Mouse (Mus musculus): ENCODE data around the gene Hoxd10. TPM values are rescaled to one million over a fixed set of nuclear protein-coding genes. Genes with fewer than 3 reads are reported as not detected.

Hoxd10 gene
- total and polyA plus RNA-seq, 2 experiments from 2014 or later, result not detected

- 8% methylated on average over 12 of the region's 12 CpGs for WGBS
- TF ChIP-seq EP300 (IDR thresholded peaks at IDR 0.05; ENCODE audit: low read depth), result no peak
- TF ChIP-seq CTCF (IDR thresholded peaks at IDR 0.05; ENCODE audit: low read depth), result no peak
- no peaks in the 10 kb centered on the region for H3K36me3 ChIP-seq (replicated peaks; ENCODE audit: control insufficient read depth, insufficient read depth, low read length)
- no peaks in the 10 kb centered on the region for H3K9me3 ChIP-seq (replicated peaks; ENCODE audit: control insufficient read depth, low read length)
- DNase-seq (ENCODE audit: low spot score) (no peak), ATAC-seq (ENCODE audit: insufficient read depth, low read depth) (no peak)
- no peak overlapping the region for H3K9ac ChIP-seq (replicated peaks; ENCODE audit: low read depth, low read length)
- H3K4me3 ChIP-seq (ENCODE audit: low read depth, low read length), result no peak overlapping the region
- no peak overlapping the region for H3K4me2 ChIP-seq (ENCODE audit: low read depth, low read length)
- H3K4me1 ChIP-seq (ENCODE audit: control insufficient read depth, insufficient read depth), result no peaks in the 10 kb centered on the region
- peaks cover 99% of the 10 kb centered on the region for H3K27me3 ChIP-seq (ENCODE audit: control insufficient read depth, insufficient read depth, low read length)
- H3K27ac ChIP-seq (ENCODE audit: low read depth), result no peak overlapping the region
Observed at GRCm38 (mm10) chr2:74688795-74689573, 2.7 kb upstream of the Hoxd10 start.

DNA sequence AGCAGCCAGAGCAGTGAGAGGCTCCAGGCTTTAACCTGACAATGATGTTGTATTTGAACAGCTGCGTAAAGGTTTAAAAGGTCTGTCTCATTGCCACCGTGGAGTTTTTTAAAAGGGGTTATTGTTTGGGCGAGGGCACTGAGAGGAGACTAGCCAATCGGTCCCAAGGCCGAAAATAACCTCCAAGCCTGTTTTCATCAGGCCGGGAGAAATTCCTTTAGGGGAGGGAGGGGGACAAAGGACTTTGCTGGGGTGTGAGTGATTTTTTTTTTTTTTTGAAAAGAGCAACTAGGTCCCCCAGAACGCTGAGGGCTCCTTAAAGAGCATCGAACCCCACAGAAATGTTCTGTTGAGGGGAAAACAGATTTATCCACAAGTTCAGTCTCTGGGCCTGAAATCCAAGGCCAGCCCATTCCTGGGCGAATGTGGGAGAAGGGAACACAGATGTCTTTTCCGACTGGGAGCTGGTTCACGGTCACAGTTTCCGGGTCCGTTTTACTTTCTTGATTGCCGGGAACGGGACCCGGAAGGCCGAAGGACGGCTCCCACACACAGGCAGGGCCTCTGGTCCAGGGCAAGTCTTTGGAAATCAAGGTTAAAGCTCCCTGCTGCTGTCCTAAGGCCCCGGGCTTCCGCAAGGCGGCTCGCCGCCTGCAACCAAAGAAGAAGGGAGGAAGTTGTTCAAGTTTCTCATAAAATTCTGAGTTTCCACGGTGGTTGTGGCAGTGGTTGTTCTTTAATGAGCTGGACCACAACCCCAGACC is 2.0 kb upstream of the Hoxd10 start:
- no peak overlapping the region for H3K4me3 ChIP-seq (ENCODE audit: low read depth, low read length)
- H3K36me3 ChIP-seq (replicated peaks; ENCODE audit: control insufficient read depth, insufficient read depth, low read length), result no peaks in the 10 kb centered on the region
- H3K27me3 ChIP-seq (ENCODE audit: control insufficient read depth, insufficient read depth, low read length), result peaks cover 99% of the 10 kb centered on the region
- H3K27ac ChIP-seq (ENCODE audit: low read depth), result no peak overlapping the region
- TF ChIP-seq CTCF (IDR thresholded peaks at IDR 0.05; ENCODE audit: low read depth) (no peak), EP300 (IDR thresholded peaks at IDR 0.05; ENCODE audit: low read depth) (no peak)
- H3K4me1 ChIP-seq (ENCODE audit: control insufficient read depth, insufficient read depth), result no peaks in the 10 kb centered on the region
- no peak for ATAC-seq (ENCODE audit: insufficient read depth, low read depth)
- H3K9ac ChIP-seq (replicated peaks; ENCODE audit: low read depth, low read length), result no peak overlapping the region
- H3K4me2 ChIP-seq (ENCODE audit: low read depth, low read length), result no peak overlapping the region
- no peaks in the 10 kb centered on the region for H3K9me3 ChIP-seq (replicated peaks; ENCODE audit: control insufficient read depth, low read length)
- WGBS, result 2% methylated on average over 24 of the region's 24 CpGs
- DNase-seq (ENCODE audit: low spot score), result no peak

DNA sequence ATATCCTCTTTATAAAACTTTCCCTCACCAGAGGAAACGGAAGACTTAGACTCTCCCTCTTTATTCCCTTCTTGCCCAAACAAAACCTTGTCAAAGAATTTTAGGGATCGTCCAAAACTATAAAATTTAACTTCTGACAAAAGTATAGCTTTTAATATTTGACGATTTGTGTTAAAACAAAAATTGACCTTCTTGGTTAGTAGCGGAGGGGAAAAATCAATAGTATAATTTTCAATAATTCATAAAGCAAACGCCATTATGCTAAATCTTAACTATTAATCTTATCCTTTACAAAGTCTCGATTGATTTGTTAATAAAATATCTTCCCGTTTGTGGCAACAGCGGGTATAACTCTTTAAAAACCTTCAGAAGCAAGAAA is 1.4 kb upstream of the Hoxd10 start:
- H3K4me2 ChIP-seq (ENCODE audit: low read depth, low read length), result no peak overlapping the region
- no peaks in the 10 kb centered on the region for H3K36me3 ChIP-seq (replicated peaks; ENCODE audit: control insufficient read depth, insufficient read depth, low read length)
- 8% methylated on average over 8 of the region's 8 CpGs for WGBS
- H3K9ac ChIP-seq (replicated peaks; ENCODE audit: low read depth, low read length), result no peak overlapping the region
- no peak for TF ChIP-seq CTCF (IDR thresholded peaks at IDR 0.05; ENCODE audit: low read depth)
- no peak for TF ChIP-seq EP300 (IDR thresholded peaks at IDR 0.05; ENCODE audit: low read depth)
- no peak overlapping the region for H3K4me3 ChIP-seq (ENCODE audit: low read depth, low read length)
- no peak for ATAC-seq (ENCODE audit: insufficient read depth, low read depth)
- H3K4me1 ChIP-seq (ENCODE audit: control insufficient read depth, insufficient read depth), result no peaks in the 10 kb centered on the region
- H3K27me3 ChIP-seq (ENCODE audit: control insufficient read depth, insufficient read depth, low read length), result peaks cover 99% of the 10 kb centered on the region
- H3K27ac ChIP-seq (ENCODE audit: low read depth), result no peak overlapping the region
- DNase-seq (ENCODE audit: low spot score), result no peak
- H3K9me3 ChIP-seq (replicated peaks; ENCODE audit: control insufficient read depth, low read length), result no peaks in the 10 kb centered on the region

GRCm38 (mm10) chr2:74691995-74692807 is 477 bp downstream of the Hoxd10 start:
- Histone ChIP-seq H3K4me3 (ENCODE audit: low read depth, low read length) (peak overlapping the region; percentile 28; the same call in 1 of the 2 replicates), H3K4me2 (ENCODE audit: low read depth, low read length) (no peak overlapping the region), H3K4me1 (ENCODE audit: control insufficient read depth, insufficient read depth) (no peaks in the 10 kb centered on the region), H3K27ac (ENCODE audit: low read depth) (no peak overlapping the region), H3K9me3 (replicated peaks; ENCODE audit: control insufficient read depth, low read length) (no peaks in the 10 kb centered on the region), H3K36me3 (replicated peaks; ENCODE audit: control insufficient read depth, insufficient read depth, low read length) (no peaks in the 10 kb centered on the region), H3K9ac (replicated peaks; ENCODE audit: low read depth, low read length) (no peak overlapping the region), H3K27me3 (ENCODE audit: control insufficient read depth, insufficient read depth, low read length) (peaks cover 99% of the 10 kb centered on the region)
- no peak for TF ChIP-seq CTCF (IDR thresholded peaks at IDR 0.05; ENCODE audit: low read depth)
- TF ChIP-seq EP300 (IDR thresholded peaks at IDR 0.05; ENCODE audit: low read depth), result no peak
- ATAC-seq (ENCODE audit: insufficient read depth, low read depth) (no peak), DNase-seq (ENCODE audit: low spot score) (no peak)
- WGBS, result 5% methylated on average over 35 of the region's 35 CpGs

GRCm38 (mm10) chr2:74692808-74693431 is 1.2 kb downstream of the Hoxd10 start:
- Histone ChIP-seq H3K9me3 (replicated peaks; ENCODE audit: control insufficient read depth, low read length) (no peaks in the 10 kb centered on the region), H3K27ac (ENCODE audit: low read depth) (no peak overlapping the region), H3K4me2 (ENCODE audit: low read depth, low read length) (no peak overlapping the region), H3K27me3 (ENCODE audit: control insufficient read depth, insufficient read depth, low read length) (peaks cover 99% of the 10 kb centered on the region), H3K36me3 (replicated peaks; ENCODE audit: control insufficient read depth, insufficient read depth, low read length) (no peaks in the 10 kb centered on the region), H3K9ac (replicated peaks; ENCODE audit: low read depth, low read length) (no peak overlapping the region), H3K4me1 (ENCODE audit: control insufficient read depth, insufficient read depth) (no peaks in the 10 kb centered on the region), H3K4me3 (ENCODE audit: low read depth, low read length) (no peak overlapping the region)
- ATAC-seq (ENCODE audit: insufficient read depth, low read depth) (no peak), DNase-seq (ENCODE audit: low spot score) (no peak)
- 3% methylated on average over 20 of the region's 20 CpGs for WGBS
- TF ChIP-seq EP300 (IDR thresholded peaks at IDR 0.05; ENCODE audit: low read depth), result no peak
- no peak for TF ChIP-seq CTCF (IDR thresholded peaks at IDR 0.05; ENCODE audit: low read depth)
